ENCODE assay signal across 22 mouse cellular contexts in the genomic region with DNA sequence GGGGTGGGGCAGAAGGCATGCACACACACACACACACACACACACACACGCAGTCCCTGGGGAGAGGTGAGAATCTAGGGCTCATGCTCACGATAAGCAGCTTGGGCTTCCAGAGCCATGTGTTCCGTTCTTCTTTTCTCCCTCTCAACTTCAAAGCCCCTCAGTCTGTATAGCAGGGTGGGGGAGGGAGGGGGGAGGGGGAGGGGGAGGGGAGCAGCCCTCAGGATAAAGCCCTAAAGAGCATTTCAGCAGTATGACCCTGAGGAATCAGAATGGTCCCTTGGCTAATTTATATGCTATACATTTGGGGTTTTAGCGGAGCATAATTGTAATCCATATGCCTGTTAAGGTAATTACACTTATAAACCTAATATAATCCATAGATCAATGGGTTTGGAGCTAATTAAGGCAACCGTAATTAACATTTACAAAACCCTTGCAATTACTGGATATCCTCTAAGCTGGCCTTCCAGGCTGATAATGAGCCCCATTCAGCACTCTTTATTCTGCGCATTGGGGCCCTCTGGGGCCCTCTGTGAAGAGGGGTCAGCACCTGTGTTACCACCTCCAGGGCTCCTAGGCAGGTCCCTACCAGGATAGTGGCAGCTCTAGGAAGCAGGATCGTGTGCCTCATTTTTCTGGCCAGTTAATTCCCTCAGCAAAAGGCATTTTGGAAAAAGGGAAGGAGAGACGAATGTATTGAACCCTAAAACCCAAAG. TPM values are rescaled to one million over a fixed set of nuclear protein-coding genes. Genes with fewer than 3 reads are reported as not detected.
DNase-seq lines count a peak whose midpoint lies in the region; ATAC-seq and TF ChIP-seq lines count a peak whose summit lies in the region.
"Had no signal": no experiment of that assay in that cellular context is flagged by ENCODE, and none has a peak within 500 bp of the region (broad histone marks: within the 10 kb centered on the region; RNA-seq: fewer than 3 reads in every experiment).

No protein-coding gene starts in this region.

- no peak overlapping the region for H3K4me2 ChIP-seq in forebrain, embryonic 11.5 days (ENCODE audit: low read depth, low read length, severe bottlenecking)
- H3K4me2 ChIP-seq in forebrain, embryonic 16.5 days (ENCODE audit: low read length), result no peak overlapping the region
- no peak overlapping the region for H3K4me2 ChIP-seq in forebrain, embryonic 13.5 days
- H3K4me2 ChIP-seq in neural tube, embryonic 15.5 days, result no peak overlapping the region
- H3K4me2 ChIP-seq: embryonic facial prominence, embryonic 12.5 days; lung, embryonic 14.5 days had no signal

- H3K9ac ChIP-seq in forebrain, embryonic 11.5 days (ENCODE audit: low read length), result no peak overlapping the region
- no peak overlapping the region for H3K9ac ChIP-seq in forebrain, embryonic 16.5 days (replicated peaks; ENCODE audit: low read depth, low read length)
- 0 out of 2 replicates have a peak overlapping the region, but pooled peaks have one; percentile 19 for H3K9ac ChIP-seq in forebrain, embryonic 13.5 days
- no peak overlapping the region for H3K9ac ChIP-seq in neural tube, embryonic 15.5 days (replicated peaks)
- H3K9ac ChIP-seq: embryonic facial prominence, embryonic 12.5 days; liver, embryonic 14.5 days; lung, embryonic 14.5 days had no signal

- no peak for TF ChIP-seq POLR2A in brain, embryonic 14.5 days (IDR thresholded peaks at IDR 0.05; ENCODE audit: borderline replicate concordance, extremely low read depth, insufficient read depth, insufficient read length, poor library complexity, severe bottlenecking)

- H3K36me3 ChIP-seq in forebrain, embryonic 11.5 days (ENCODE audit: control insufficient read depth, insufficient read depth, low read length), result no peaks in the 10 kb centered on the region
- H3K36me3 ChIP-seq in forebrain, embryonic 16.5 days (ENCODE audit: control insufficient read depth, insufficient read depth), result no peaks in the 10 kb centered on the region
- no peaks in the 10 kb centered on the region for H3K36me3 ChIP-seq in forebrain, embryonic 13.5 days (ENCODE audit: poor library complexity, severe bottlenecking)
- H3K36me3 ChIP-seq in neural tube, embryonic 15.5 days, result no peaks in the 10 kb centered on the region
- H3K36me3 ChIP-seq: embryonic facial prominence, embryonic 12.5 days; heart, embryonic 10.5 days had no signal

- TF ChIP-seq CTCF in brain, embryonic 14.5 days (IDR thresholded peaks at IDR 0.05; ENCODE audit: borderline replicate concordance, extremely low read depth, insufficient read depth, insufficient read length), result no peak
- no peak for TF ChIP-seq CTCF in layer of hippocampus, adult 2 months (conservative IDR thresholded peaks at IDR 0.05)

- no peaks in the 10 kb centered on the region for H3K9me3 ChIP-seq in forebrain, embryonic 11.5 days (ENCODE audit: control insufficient read depth, low read length)
- no peaks in the 10 kb centered on the region for H3K9me3 ChIP-seq in forebrain, embryonic 16.5 days (ENCODE audit: control insufficient read depth, low read length)
- no peaks in the 10 kb centered on the region for H3K9me3 ChIP-seq in forebrain, embryonic 13.5 days (replicated peaks)
- no peaks in the 10 kb centered on the region for H3K9me3 ChIP-seq in neural tube, embryonic 15.5 days (replicated peaks)
- H3K9me3 ChIP-seq: embryonic facial prominence, embryonic 12.5 days; heart, embryonic 10.5 days; megakaryocyte, embryonic 14.5 days had no signal

- peaks cover 10% of the 10 kb centered on the region for H3K27me3 ChIP-seq in forebrain, embryonic 11.5 days (ENCODE audit: control insufficient read depth, insufficient read depth, low read length)
- no peaks in the 10 kb centered on the region for H3K27me3 ChIP-seq in forebrain, embryonic 16.5 days (replicated peaks; ENCODE audit: control insufficient read depth, insufficient read depth, low read length)
- H3K27me3 ChIP-seq in forebrain, embryonic 13.5 days, result peaks cover 21% of the 10 kb centered on the region
- no peaks in the 10 kb centered on the region for H3K27me3 ChIP-seq in neural tube, embryonic 15.5 days (replicated peaks)
- H3K27me3 ChIP-seq: embryonic facial prominence, embryonic 12.5 days had no signal

- DNase-seq in forebrain, embryonic 11.5 days (ENCODE audit: low spot score), result peak; percentile 78
- DNase-seq in brain, embryonic 14.5 days (ENCODE audit: low read depth), result peak; percentile 61
- no peak for DNase-seq in layer of hippocampus, postnatal 25 days (ENCODE audit: extremely low spot score in 1 of 2, low spot score in 1 of 2)
- DNase-seq in layer of hippocampus, adult 2 months (ENCODE audit: low spot score in 2 of 2), result no peak
- DNase-seq: adrenal gland, postnatal 14 days; cerebellum, adult 9-10 months; heart, postnatal 4 days; kidney, adult 9 months; kidney, postnatal 25 days; lung, embryonic 14.5 days; lung, postnatal 36 days; thymus, postnatal 14 days had no signal

- H3K27ac ChIP-seq in forebrain, embryonic 11.5 days (ENCODE audit: low read depth, low read length), result no peak overlapping the region
- no peak overlapping the region for H3K27ac ChIP-seq in forebrain, embryonic 16.5 days (ENCODE audit: low read length)
- H3K27ac ChIP-seq in forebrain, embryonic 13.5 days, result peak overlapping the region; percentile 36
- no peak overlapping the region for H3K27ac ChIP-seq in neural tube, embryonic 15.5 days (replicated peaks)
- no peak overlapping the region for H3K27ac ChIP-seq in layer of hippocampus, adult 2 months
- H3K27ac ChIP-seq: embryonic facial prominence, embryonic 12.5 days; heart, embryonic 10.5 days; hindbrain, postnatal 0 days; liver, embryonic 14.5 days had no signal

- 10% methylated on average over 8 of the region's 8 CpGs for WGBS in forebrain, embryonic 11.5 days
- 6% methylated on average over 8 of the region's 8 CpGs for WGBS in forebrain, embryonic 16.5 days
- 7% methylated on average over 6 of the region's 8 CpGs for WGBS in forebrain, embryonic 13.5 days
- 26% methylated on average over 8 of the region's 8 CpGs for WGBS in neural tube, embryonic 15.5 days

- ATAC-seq in forebrain, embryonic 11.5 days (replicated peaks; ENCODE audit: low FRiP score), result peak; percentile 89
- no peak for ATAC-seq in forebrain, embryonic 16.5 days
- peak; percentile 57; the same call in 1 of the 2 replicates for ATAC-seq in forebrain, embryonic 13.5 days
- peak; percentile 31; the same call in 1 of the 2 replicates for ATAC-seq in neural tube, embryonic 15.5 days (ENCODE audit: low FRiP score)
- ATAC-seq: CD4-positive, CD25-positive, alpha-beta regulatory T cell, adult 4 months; hindbrain, postnatal 0 days; intestine, embryonic 16.5 days had no signal

- peaks cover 18% of the 10 kb centered on the region; the same call in 1 of the 2 replicates for H3K4me1 ChIP-seq in forebrain, embryonic 11.5 days (replicated peaks; ENCODE audit: control insufficient read depth, insufficient read depth, low read length)
- H3K4me1 ChIP-seq in forebrain, embryonic 16.5 days (replicated peaks; ENCODE audit: control insufficient read depth, insufficient read depth, low read length), result peaks cover 7% of the 10 kb centered on the region; the same call in 1 of the 2 replicates
- peaks cover 35% of the 10 kb centered on the region for H3K4me1 ChIP-seq in forebrain, embryonic 13.5 days
- H3K4me1 ChIP-seq in neural tube, embryonic 15.5 days, result 0 out of 2 replicates have a peak, but pooled peaks cover 4% of the 10 kb centered on the region

- no peak overlapping the region for H3K4me3 ChIP-seq in forebrain, embryonic 11.5 days (ENCODE audit: low read depth, low read length)
- no peak overlapping the region for H3K4me3 ChIP-seq in forebrain, embryonic 16.5 days (replicated peaks; ENCODE audit: low read length)
- no peak overlapping the region for H3K4me3 ChIP-seq in forebrain, embryonic 13.5 days
- H3K4me3 ChIP-seq in neural tube, embryonic 15.5 days (replicated peaks), result no peak overlapping the region
- no peak overlapping the region for H3K4me3 ChIP-seq in layer of hippocampus, adult 2 months
- H3K4me3 ChIP-seq: embryonic facial prominence, embryonic 12.5 days; heart, embryonic 10.5 days; megakaryocyte, embryonic 14.5 days had no signal

RNA-seq across cellular contexts. Expression of a gene that starts 55.4 kb away (rescaled TPM):
- polyA plus RNA-seq in forebrain, embryonic 11.5 days (2014; fragmentation: Nextera tagmentation; extraction: Ambion mirVana), result 12.7 and 15.1 TPM in 2 replicates
- polyA plus RNA-seq in forebrain, embryonic 16.5 days (2015; fragmentation: Nextera tagmentation; extraction: Ambion mirVana), result 26.4 and 31.2 TPM in 2 replicates
- polyA plus RNA-seq in brain, embryonic 14.5 days (2012; rRNA removed), result 27.4 and 33.8 TPM in 2 replicates
- 14.5 and 16.8 TPM in 2 replicates for polyA plus RNA-seq in forebrain, embryonic 13.5 days (2015; fragmentation: Nextera tagmentation; extraction: Ambion mirVana)
- polyA plus RNA-seq in neural tube, embryonic 15.5 days (2015; fragmentation: Nextera tagmentation; extraction: Ambion mirVana), result 41.4 and 46.9 TPM in 2 replicates
- total RNA-seq in layer of hippocampus, postnatal 25 days (2021), result 10 to 100 TPM; 28.0 to 30.6 TPM
- total RNA-seq in layer of hippocampus, adult 2 months (2021), result 10 to 100 TPM; 22.9 to 25.3 TPM

Comparison
In these comparisons a context has a peak if more than half of its experiments do, and no peak if none do; other contexts are left out.
1. DNase-seq: peak in forebrain, embryonic 11.5 days (single experiment) and brain, embryonic 14.5 days (single experiment); none in layer of hippocampus, postnatal 25 days (0 of 2) and layer of hippocampus, adult 2 months (0 of 2).